Mouse (Mus musculus): Measurements from ENCODE around the gene Gadd45b. TPM values are rescaled to one million over a fixed set of nuclear protein-coding genes. Genes with fewer than 3 reads are reported as not detected.

The Gadd45b gene
- polyA plus RNA-seq, 2 experiments: 36.6 to 46.2 TPM

DNA sequence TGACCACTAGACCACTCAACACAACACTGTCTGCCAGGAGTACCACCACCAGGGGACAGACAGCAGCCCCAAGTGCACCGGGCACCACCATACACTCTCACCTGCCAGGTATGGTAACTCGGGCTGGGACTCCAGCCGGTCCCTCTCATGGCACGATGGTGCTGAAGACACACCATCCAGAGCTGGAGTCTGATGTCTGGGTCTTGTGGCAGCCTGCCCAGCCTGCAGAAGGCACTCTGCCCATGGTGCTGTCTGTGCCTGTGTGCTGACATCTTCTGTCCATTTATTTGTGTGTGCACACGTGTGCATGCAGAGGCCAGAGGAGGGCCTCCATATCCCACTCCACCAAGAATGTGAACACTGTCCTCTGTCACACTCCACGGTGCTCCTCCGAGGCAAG, 34.8 kb upstream of the Gadd45b start:
- 86% methylated on average over 7 of the region's 7 CpGs for WGBS
- no peak overlapping the region for H3K9ac ChIP-seq (ENCODE audit: low read depth, low read length, severe bottlenecking)

DNA sequence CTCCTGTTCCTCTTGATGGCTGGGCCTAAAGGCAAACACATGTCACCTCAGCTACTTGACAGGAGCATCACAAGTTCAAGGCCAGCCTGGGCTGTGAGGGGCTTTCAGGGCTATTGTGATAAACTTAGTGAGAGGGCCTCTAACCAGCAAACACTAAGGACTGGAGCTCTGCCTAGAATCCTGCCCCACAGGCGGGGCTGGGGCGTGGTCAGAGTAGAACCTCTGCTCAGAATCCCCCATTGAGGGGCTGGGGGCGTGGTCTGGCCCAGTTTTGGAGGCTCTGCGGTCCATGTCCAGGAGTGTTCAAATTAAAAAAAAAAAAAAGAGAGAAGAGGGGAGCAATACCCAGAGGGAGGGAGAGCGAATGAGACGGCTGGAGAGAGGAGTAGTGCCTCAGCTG, 34.2 kb upstream of the Gadd45b start:
- Histone ChIP-seq H3K27ac (replicated peaks; ENCODE audit: low read depth, low read length) (no peak overlapping the region), H3K4me1 (ENCODE audit: control insufficient read depth, insufficient read depth, low read length) (peaks cover 10% of the 10 kb centered on the region), H3K36me3 (ENCODE audit: control insufficient read depth, insufficient read depth, low read length) (peaks cover 9% of the 10 kb centered on the region), H3K9me3 (ENCODE audit: control insufficient read depth, low read length) (no peaks in the 10 kb centered on the region), H3K4me2 (replicated peaks; ENCODE audit: low read depth, low read length, severe bottlenecking) (no peak overlapping the region), H3K4me3 (replicated peaks; ENCODE audit: low read length) (no peak overlapping the region), H3K9ac (ENCODE audit: low read depth, low read length, severe bottlenecking) (no peak overlapping the region), H3K27me3 (ENCODE audit: control insufficient read depth, insufficient read depth, low read length) (no peaks in the 10 kb centered on the region)
- WGBS: 83% methylated on average over 6 of the region's 6 CpGs
- TF ChIP-seq POLR2A (IDR thresholded peaks at IDR 0.05; ENCODE audit: borderline replicate concordance, extremely low read depth, insufficient read depth, insufficient read length): no peak
- no peak for DNase-seq (ENCODE audit: low spot score)
- no peak for ATAC-seq (ENCODE audit: low FRiP score, low read depth)

More for the DNA sequence above, 34.8 kb upstream of the Gadd45b start:
- H3K4me1 ChIP-seq (ENCODE audit: control insufficient read depth, insufficient read depth, low read length): peaks cover 10% of the 10 kb centered on the region
- no peak overlapping the region for H3K27ac ChIP-seq (replicated peaks; ENCODE audit: low read depth, low read length)
- H3K4me2 ChIP-seq (replicated peaks; ENCODE audit: low read depth, low read length, severe bottlenecking): no peak overlapping the region
- H3K9me3 ChIP-seq (ENCODE audit: control insufficient read depth, low read length): no peaks in the 10 kb centered on the region
- H3K4me3 ChIP-seq (replicated peaks; ENCODE audit: low read length): no peak overlapping the region
- no peak for ATAC-seq (ENCODE audit: low FRiP score, low read depth)
- no peak for DNase-seq (ENCODE audit: low spot score)
- H3K36me3 ChIP-seq (ENCODE audit: control insufficient read depth, insufficient read depth, low read length): peaks cover 9% of the 10 kb centered on the region
- H3K27me3 ChIP-seq (ENCODE audit: control insufficient read depth, insufficient read depth, low read length): no peaks in the 10 kb centered on the region; the same call in 1 of the 2 replicates
- no peak for TF ChIP-seq POLR2A (IDR thresholded peaks at IDR 0.05; ENCODE audit: borderline replicate concordance, extremely low read depth, insufficient read depth, insufficient read length)

DNA sequence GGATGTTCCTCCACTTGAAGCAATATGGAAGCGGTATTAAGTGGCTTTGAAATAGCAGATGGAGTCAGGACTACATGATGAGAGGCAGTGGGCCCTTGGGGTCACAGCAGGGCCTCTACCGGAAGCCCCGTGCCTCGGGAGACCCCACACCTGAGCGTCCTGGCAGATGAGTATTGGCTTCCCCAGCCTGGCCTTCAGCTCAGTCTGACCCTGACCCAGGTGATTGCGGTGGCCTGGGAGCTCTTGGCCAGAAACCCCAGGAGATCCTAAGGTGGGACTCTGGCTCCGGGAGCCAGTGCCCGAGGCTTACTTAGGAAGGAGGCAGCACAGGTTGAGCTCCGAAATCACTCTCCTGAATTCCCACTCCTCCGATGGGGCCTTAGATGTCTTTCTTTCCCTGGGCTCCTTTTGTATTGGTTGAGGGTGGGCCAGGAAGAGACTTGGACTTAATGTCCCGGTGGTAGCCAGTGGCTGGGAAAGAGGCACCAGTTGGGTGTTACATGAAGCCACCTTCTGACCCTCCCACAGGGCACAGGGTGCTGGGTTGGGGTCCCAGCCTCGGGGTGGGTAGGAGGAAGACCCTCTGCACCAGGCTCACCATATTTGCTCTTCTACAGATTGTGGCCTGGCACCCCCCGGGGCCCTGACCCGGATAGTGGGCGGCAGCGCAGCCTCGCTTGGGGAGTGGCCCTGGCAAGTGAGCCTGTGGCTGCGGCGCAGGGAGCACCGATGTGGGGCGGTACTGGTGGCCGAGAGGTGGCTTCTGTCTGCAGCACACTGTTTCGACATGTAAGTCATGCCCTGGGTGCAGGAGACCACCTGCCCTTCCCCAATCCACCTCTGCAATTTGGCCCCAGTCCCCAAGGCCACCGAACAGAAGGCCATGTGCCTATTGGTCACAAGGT, 33.0 kb upstream of the Gadd45b start:
- no peaks in the 10 kb centered on the region for H3K27me3 ChIP-seq (ENCODE audit: control insufficient read depth, insufficient read depth, low read length)
- no peak overlapping the region for H3K27ac ChIP-seq (replicated peaks; ENCODE audit: low read depth, low read length)
- DNase-seq (ENCODE audit: low spot score): no peak
- no peak overlapping the region for H3K4me3 ChIP-seq (replicated peaks; ENCODE audit: low read length)
- H3K9ac ChIP-seq (ENCODE audit: low read depth, low read length, severe bottlenecking): no peak overlapping the region
- peaks cover 9% of the 10 kb centered on the region for H3K36me3 ChIP-seq (ENCODE audit: control insufficient read depth, insufficient read depth, low read length)
- H3K9me3 ChIP-seq (ENCODE audit: control insufficient read depth, low read length): no peaks in the 10 kb centered on the region
- no peak overlapping the region for H3K4me2 ChIP-seq (replicated peaks; ENCODE audit: low read depth, low read length, severe bottlenecking)
- no peak for TF ChIP-seq POLR2A (IDR thresholded peaks at IDR 0.05; ENCODE audit: borderline replicate concordance, extremely low read depth, insufficient read depth, insufficient read length)
- 71% methylated on average over 24 of the region's 24 CpGs for WGBS
- peaks cover 10% of the 10 kb centered on the region for H3K4me1 ChIP-seq (ENCODE audit: control insufficient read depth, insufficient read depth, low read length)
- ATAC-seq (ENCODE audit: low FRiP score, low read depth): no peak

DNA sequence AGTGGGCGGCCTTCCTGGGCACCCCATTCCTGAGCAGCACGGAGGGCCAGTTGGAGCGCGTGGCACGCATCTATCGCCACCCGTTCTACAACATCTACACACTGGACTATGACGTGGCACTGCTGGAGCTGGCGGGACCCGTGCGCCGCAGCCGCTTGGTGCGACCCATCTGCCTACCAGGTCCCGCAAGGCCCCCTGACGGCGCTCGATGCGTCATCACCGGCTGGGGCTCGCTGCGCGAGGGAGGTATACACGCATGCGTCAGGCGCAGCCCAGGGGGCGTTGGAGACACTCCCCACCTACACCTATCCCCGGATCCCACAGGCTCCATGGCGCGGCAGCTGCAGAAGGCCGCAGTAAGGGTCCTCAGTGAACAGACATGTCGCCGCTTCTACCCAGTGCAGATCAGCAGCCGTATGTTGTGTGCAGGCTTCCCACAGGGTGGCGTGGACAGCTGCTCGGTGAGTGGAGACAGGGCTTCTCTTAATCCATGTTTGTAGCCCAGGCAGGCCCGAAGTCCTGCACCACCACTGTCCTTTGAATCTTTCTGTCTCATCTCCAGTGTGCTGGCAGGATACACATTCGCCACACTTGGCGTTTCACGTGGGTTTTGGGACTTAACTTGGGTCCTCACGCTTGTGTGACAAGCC, 31.9 kb upstream of the Gadd45b start:
- Histone ChIP-seq H3K4me1 (ENCODE audit: control insufficient read depth, insufficient read depth, low read length) (peaks cover 10% of the 10 kb centered on the region), H3K4me3 (replicated peaks; ENCODE audit: low read length) (no peak overlapping the region), H3K4me2 (replicated peaks; ENCODE audit: low read depth, low read length, severe bottlenecking) (0 out of 2 replicates have a peak overlapping the region, but pooled peaks have one; percentile 14), H3K9ac (ENCODE audit: low read depth, low read length, severe bottlenecking) (no peak overlapping the region), H3K27ac (replicated peaks; ENCODE audit: low read depth, low read length) (no peak overlapping the region), H3K36me3 (ENCODE audit: control insufficient read depth, insufficient read depth, low read length) (peaks cover 15% of the 10 kb centered on the region), H3K9me3 (ENCODE audit: control insufficient read depth, low read length) (no peaks in the 10 kb centered on the region), H3K27me3 (ENCODE audit: control insufficient read depth, insufficient read depth, low read length) (no peaks in the 10 kb centered on the region)
- no peak for TF ChIP-seq POLR2A (IDR thresholded peaks at IDR 0.05; ENCODE audit: borderline replicate concordance, extremely low read depth, insufficient read depth, insufficient read length)
- ATAC-seq (ENCODE audit: low FRiP score, low read depth): no peak
- WGBS: 39% methylated on average over 32 of the region's 41 CpGs
- DNase-seq (ENCODE audit: low spot score): no peak

DNA sequence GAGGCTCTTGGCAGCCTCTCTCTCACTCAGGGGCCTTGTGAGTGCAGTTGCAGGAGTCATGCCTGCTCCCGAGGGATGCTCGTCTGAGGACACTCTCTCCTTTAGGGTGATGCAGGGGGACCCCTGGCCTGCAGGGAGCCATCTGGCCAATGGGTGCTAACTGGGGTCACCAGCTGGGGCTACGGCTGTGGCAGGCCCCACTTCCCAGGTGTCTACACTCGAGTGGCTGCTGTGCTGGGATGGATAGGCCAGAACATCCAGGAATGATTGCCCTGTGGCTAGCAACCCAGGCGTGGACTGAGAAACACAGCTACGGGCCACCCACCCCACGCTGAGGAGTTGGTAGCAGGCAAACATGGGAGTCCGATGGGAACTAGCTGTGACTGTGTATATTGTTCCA, 30.8 kb upstream of the Gadd45b start:
- Histone ChIP-seq H3K9ac (ENCODE audit: low read depth, low read length, severe bottlenecking) (no peak overlapping the region), H3K4me3 (replicated peaks; ENCODE audit: low read length) (peak overlapping the region; percentile 8; the same call in 1 of the 2 replicates), H3K27me3 (ENCODE audit: control insufficient read depth, insufficient read depth, low read length) (no peaks in the 10 kb centered on the region), H3K9me3 (ENCODE audit: control insufficient read depth, low read length) (no peaks in the 10 kb centered on the region), H3K36me3 (ENCODE audit: control insufficient read depth, insufficient read depth, low read length) (peaks cover 26% of the 10 kb centered on the region), H3K4me1 (ENCODE audit: control insufficient read depth, insufficient read depth, low read length) (peaks cover 10% of the 10 kb centered on the region), H3K4me2 (replicated peaks; ENCODE audit: low read depth, low read length, severe bottlenecking) (no peak overlapping the region), H3K27ac (replicated peaks; ENCODE audit: low read depth, low read length) (no peak overlapping the region)
- TF ChIP-seq POLR2A (IDR thresholded peaks at IDR 0.05; ENCODE audit: borderline replicate concordance, extremely low read depth, insufficient read depth, insufficient read length): no peak
- DNase-seq (ENCODE audit: low spot score): no peak
- WGBS: 91% methylated on average over 8 of the region's 8 CpGs
- ATAC-seq (ENCODE audit: low FRiP score, low read depth): no peak
